Mouse (Mus musculus) lung, adult 2 months (tissue): ENCODE results near the gene Limk1. TPM values are rescaled to one million over a fixed set of nuclear protein-coding genes. Genes with fewer than 3 reads are reported as not detected.

Source experiments
- DNase-seq: peaks from one replicate; pipeline ENCODE4 v3.0.0; 2022
- H3K4me1 ChIP-seq: fragments of 200-500 bp; 2 replicates; pipeline ENCODE4 v1.6.1; 2011; ENCODE audit warnings: low read length; ENCODE audit not compliant: control insufficient read depth, insufficient read depth
- H3K4me3 ChIP-seq: fragments of 200-500 bp; replicated peaks from 2 replicates; pipeline ENCODE3; 2011; ENCODE audit warnings: low read depth, mild to moderate bottlenecking, control low read depth, low read length; ENCODE audit errors: extremely low read depth
- CTCF ChIP-seq: fragments of 200-500 bp; IDR thresholded peaks from 2 replicates; pipeline ENCODE4 v1.5.1; 2011; ENCODE audit warnings: mild to moderate bottlenecking, low read length, control low read depth; ENCODE audit not compliant: insufficient read depth
- POLR2A ChIP-seq: fragments of 200-500 bp; IDR thresholded peaks from 2 replicates; pipeline ENCODE4 v1.6.1; 2011; ENCODE audit warnings: low read depth, mild to moderate bottlenecking, control low read depth, low read length, borderline replicate concordance; ENCODE audit errors: extremely low read depth
- WGBS: fragments of 180-500 bp; shearing (Covaris S2); methylation state at CpG from one replicate; pipeline ENCODE4 v1.1.7; 2018; 5-methylcytosine and 5-hydroxymethylcytosine counted together
- polyA plus RNA-seq: library from polyadenylated mRNA; depleted of rRNA; stranded (reverse); fragments of >200 nt; gene quantifications from 2 replicates; pipeline ENCODE4 v1.2.3, GENCODE M21; 2012

The Limk1 gene
- polyA plus RNA-seq, 1 experiment = 29.6 TPM

DNA sequence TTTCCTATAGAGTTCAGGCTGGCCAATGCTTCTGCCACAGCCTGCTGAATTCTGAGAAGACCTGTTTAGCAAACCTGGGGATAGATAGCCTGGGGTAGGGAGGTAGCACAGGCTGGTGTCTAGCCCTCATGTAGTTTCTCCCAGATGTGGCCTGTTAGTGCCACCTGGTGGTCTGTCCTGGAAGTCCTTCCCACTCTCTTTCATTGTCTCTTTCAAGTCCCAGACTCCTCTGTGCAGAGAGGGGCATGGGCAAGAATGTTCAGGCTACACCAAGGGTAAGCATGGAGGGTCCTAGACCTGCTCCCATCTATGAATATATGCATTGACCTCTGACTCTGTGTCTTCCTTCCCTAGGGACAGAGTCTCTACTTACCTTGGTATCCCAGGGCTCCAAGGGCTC lies 15.8 kb upstream of the Limk1 start:
- peak; percentile 79 for DNase-seq
- Histone ChIP-seq H3K4me3 (no peak overlapping the region), H3K4me1 (no peaks in the 10 kb centered on the region)
- TF ChIP-seq POLR2A (no peak), CTCF (peak; percentile 88)

DNA sequence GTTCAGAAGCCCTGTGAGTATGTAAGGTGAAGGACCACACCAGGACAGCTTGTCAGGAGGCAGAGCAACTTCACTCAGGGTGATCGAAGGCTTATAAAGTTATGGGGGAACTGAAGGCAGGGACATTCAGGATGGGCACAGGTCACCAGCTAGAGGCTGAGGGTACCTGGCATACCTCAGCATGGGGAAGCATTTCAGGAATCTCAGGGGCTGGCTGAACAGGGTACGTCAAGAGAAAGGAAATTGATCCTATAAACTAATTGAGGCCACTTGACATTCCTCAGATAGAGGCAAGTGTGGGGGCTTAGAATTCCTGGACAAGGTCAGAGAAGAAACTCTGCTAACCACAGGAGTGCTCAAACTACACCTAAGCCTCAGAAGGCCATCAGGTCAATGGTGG lies 7.1 kb upstream of the Limk1 start:
- H3K4me1 ChIP-seq = no peaks in the 10 kb centered on the region
- WGBS = 62% methylated on average over 2 of the region's 2 CpGs
- no peak overlapping the region for H3K4me3 ChIP-seq
- TF ChIP-seq CTCF (no peak), POLR2A (no peak)
- DNase-seq = no peak

DNA sequence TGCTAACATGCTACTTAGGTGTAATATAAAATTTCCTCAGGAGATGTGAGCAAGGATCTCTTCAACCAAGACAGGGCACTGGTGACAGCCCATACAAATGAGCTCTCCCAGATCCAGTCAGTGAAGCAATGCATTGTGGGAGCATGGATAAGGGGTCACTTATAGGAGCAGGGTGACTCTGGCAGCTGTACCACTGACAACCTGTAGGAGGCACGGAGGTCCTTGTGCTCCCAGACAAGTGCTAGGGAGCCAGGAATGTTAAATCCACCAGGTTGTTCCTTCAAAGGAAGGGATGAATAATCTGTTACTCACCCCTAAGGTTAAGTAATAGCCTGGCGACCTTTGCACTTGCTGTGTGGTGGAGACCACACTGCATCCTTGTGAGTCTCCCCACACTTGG lies 6.7 kb upstream of the Limk1 start:
- no peak; the same call in none of the 2 replicates for TF ChIP-seq CTCF
- no peak overlapping the region for H3K4me3 ChIP-seq
- 26% methylated on average over 2 of the region's 2 CpGs for WGBS
- no peak for DNase-seq
- no peaks in the 10 kb centered on the region for H3K4me1 ChIP-seq

DNA sequence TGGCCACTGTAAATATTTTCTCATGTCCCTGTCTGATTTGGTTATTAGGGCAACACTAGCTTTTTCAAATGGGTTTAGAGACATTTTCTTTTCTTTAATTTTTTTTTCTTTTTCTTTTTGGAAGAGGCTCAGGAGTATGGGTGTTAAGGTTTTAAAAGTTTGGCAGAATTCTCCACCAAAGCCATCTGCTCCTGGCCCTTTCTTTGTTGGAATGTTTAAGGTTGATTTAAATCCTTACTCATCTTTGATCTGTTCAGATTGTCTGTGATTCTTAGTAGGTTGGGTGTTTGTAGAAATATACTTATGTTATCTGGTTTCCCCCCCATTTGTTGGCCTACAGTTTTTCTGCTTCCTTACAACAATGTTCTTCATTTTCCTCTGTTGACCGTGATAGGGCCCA lies 4.3 kb upstream of the Limk1 start:
- 91% methylated on average over 1 of the region's 1 CpGs for WGBS
- DNase-seq = no peak
- TF ChIP-seq CTCF = no peak
- no peak for TF ChIP-seq POLR2A
- no peak overlapping the region for H3K4me3 ChIP-seq
- H3K4me1 ChIP-seq = no peaks in the 10 kb centered on the region

DNA sequence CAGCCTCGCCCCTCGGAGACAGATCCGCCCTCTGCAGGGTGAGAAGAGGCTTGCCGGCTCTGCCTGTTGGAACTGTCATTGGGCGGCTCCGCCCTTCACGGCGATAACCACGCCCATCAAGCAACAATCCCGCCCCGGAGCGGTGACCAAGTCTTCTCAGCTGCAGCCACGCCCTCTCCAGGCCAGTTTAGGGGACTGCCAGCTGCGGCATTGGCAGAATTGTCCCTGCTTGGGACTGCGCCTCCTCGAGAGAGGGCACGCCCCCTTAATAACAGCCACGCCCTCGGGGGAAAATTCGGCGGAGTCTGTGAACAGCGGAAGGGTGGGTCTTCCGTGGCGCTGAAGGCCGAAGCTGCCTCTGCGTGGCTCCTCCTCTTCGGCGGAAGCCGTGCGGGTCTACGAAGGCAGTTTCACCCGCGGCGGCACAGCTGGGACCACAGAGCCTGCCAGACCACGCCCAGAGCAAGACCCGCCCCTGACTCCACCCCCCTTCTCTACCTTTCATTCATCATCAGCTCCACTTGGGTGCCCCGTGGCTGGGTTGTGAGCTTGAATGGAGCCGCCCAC lies 403 bp upstream of the Limk1 start:
- Histone ChIP-seq H3K4me3 (peak overlapping the region; percentile 22), H3K4me1 (no peaks in the 10 kb centered on the region; the same call in 1 of the 2 replicates)
- TF ChIP-seq POLR2A (no peak; the same call in 1 of the 2 replicates), CTCF (no peak)
- peak; percentile 100 for DNase-seq
- WGBS = under 1% methylated on average over 38 of the region's 38 CpGs

DNA sequence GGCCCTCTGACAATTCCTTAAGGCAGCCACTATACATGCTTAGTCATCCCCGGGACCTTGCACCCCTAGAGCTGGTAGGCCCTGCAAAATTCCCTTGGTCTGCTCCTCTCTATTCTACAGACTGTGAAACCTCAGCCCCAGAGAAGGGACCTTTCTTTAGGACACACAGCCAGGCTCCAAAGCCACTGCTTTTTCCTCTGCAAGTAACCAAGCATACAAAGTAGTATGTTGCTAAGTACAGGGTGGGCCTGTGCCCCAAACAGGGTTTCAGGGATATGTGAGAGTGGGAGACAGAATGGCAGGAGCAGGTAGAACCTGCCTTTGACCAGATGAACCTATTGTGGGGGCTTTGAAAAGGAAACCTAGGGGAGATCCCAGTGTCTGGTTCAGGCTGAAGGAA lies 1.2 kb downstream of the Limk1 start:
- Histone ChIP-seq H3K4me1 (no peaks in the 10 kb centered on the region; the same call in 1 of the 2 replicates), H3K4me3 (no peak overlapping the region)
- TF ChIP-seq POLR2A (no peak), CTCF (no peak)
- 95% methylated on average over 1 of the region's 1 CpGs for WGBS
- DNase-seq = no peak

DNA sequence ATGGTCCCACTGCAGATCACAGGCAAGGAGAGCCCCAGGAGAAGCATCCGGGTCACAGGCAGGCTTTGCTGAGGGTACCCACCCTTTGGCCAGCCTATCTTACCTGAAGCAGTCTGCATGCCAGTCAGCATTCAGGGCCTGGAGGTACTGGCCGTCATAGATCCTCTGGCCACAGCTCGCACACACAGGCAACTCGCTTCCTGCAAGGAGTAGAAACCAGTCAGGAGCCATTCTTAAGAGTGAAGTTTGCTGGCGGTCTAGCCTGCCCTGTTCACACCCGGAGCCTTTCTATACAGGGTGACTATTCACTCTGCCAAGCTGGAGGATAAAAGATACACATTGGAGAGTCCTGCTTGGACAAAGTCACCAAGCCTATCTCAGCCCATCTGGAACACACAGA lies 1.9 kb downstream of the Limk1 start:
- Histone ChIP-seq H3K4me1 (no peaks in the 10 kb centered on the region; the same call in 1 of the 2 replicates), H3K4me3 (no peak overlapping the region)
- 86% methylated on average over 6 of the region's 6 CpGs for WGBS
- DNase-seq = no peak
- TF ChIP-seq POLR2A (no peak), CTCF (no peak)

DNA sequence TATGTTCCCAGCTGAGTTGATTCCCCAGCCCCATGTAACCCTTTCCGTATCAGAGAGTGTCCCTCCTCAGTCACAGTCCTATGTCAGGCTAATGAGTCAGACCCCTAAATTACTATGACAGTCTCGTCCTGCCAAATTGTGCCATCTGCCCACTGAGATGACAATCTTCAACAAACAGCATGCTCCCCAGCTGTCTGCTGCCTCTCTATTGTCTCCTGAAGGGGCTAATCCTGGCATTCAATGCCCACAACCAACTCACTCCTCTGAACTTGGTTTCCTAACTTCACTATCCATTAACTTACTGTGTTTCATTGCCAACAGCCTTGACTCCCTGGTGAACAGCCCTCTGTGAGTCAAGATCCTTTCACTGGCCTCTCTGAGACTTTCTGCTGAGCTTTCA lies 4.0 kb downstream of the Limk1 start:
- WGBS = 90% methylated on average over 2 of the region's 2 CpGs
- DNase-seq = no peak
- no peak for TF ChIP-seq POLR2A
- no peak for TF ChIP-seq CTCF
- Histone ChIP-seq H3K4me1 (peaks cover 10% of the 10 kb centered on the region), H3K4me3 (no peak overlapping the region)

DNA sequence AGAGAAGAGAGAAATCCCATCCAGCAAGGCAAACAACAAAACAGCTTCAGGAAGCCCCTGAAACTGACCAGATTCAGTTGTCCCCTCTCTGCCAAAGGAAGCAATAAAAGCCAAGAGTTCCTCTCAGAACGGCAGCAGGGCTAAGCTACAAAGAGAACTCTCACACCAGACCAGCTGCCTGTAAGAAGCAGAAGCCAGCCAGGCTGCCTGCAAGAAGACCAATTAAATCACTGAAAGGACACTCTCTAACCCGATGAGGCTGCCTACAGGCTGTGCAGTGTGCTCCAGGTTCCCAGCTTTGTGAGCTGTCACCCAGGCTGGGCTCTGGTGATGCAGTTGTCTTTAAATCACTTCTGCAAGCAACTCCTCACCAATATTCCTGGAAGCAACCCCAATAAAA lies 4.6 kb downstream of the Limk1 start:
- no peak overlapping the region for H3K4me3 ChIP-seq
- H3K4me1 ChIP-seq = peaks cover 10% of the 10 kb centered on the region
- DNase-seq = no peak
- 66% methylated on average over 2 of the region's 2 CpGs for WGBS
- TF ChIP-seq CTCF = no peak
- no peak for TF ChIP-seq POLR2A

DNA sequence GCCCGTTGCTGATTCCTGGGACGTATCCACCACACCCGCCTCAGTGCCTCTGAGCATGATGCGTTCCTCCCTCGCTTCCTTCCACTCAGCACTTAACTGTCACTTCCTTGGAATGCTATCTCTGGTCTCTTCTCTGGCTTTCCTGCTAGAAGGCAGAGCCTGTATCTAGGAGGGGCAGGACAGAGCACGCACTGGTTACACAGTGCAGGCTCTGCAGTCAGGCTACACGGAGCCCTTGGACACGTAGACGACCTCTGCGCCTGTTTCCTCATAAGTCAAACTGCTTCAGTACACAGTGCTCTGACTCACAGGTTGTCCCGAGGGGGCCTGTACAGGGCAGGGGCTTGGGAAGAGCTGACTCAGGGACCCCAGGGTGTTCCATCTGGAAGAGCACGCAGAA lies 8.2 kb downstream of the Limk1 start:
- DNase-seq = no peak
- H3K4me3 ChIP-seq = no peak overlapping the region
- WGBS = 39% methylated on average over 12 of the region's 12 CpGs
- TF ChIP-seq CTCF = no peak
- TF ChIP-seq POLR2A = peak; percentile 47; the same call in 1 of the 2 replicates
- H3K4me1 ChIP-seq = peaks cover 21% of the 10 kb centered on the region
